Mouse (Mus musculus) liver, embryonic 12.5 days (tissue): ENCODE measurements around the gene Ppfia3. TPM values are rescaled to one million over a fixed set of nuclear protein-coding genes. Genes with fewer than 3 reads are reported as not detected.
A peak's percentile ranks its signal among the peaks of the same experiment; 100 is the strongest.

Experiments used
- ATAC-seq: fragments of 200-750 bp; cut with Nextera tagmentation; 2 replicates; pipeline ENCODE4 v1.8.0; 2017; ENCODE audit warnings: moderate number of reproducible peaks, mild to moderate bottlenecking, moderate library complexity
- H3K27ac ChIP-seq: fragments of 300-500 bp; sonication (generic); 2 replicates; pipeline ENCODE4 v1.5.1; 2016; ENCODE audit warnings: mild to moderate bottlenecking
- H3K27me3 ChIP-seq: fragments of 300-500 bp; sonication (generic); replicated peaks from 2 replicates; pipeline ENCODE4 v1.6.1; 2016; ENCODE audit warnings: mild to moderate bottlenecking, moderate library complexity
- H3K36me3 ChIP-seq: fragments of 300-500 bp; sonication (generic); 2 replicates; pipeline ENCODE4 v1.6.1; 2016; ENCODE audit warnings: mild to moderate bottlenecking, moderate library complexity
- H3K4me1 ChIP-seq: fragments of 300-500 bp; sonication (generic); 2 replicates; pipeline ENCODE4 v1.6.1; 2016
- H3K4me2 ChIP-seq: fragments of 300-500 bp; sonication (generic); 2 replicates; pipeline ENCODE4 v1.6.1; 2016; ENCODE audit warnings: mild to moderate bottlenecking, moderate library complexity
- H3K4me3 ChIP-seq: fragments of 300-500 bp; sonication (generic); 2 replicates; pipeline ENCODE4 v1.5.1; 2016; ENCODE audit warnings: mild to moderate bottlenecking, moderate library complexity
- H3K9ac ChIP-seq: fragments of 300-500 bp; sonication (generic); 2 replicates; pipeline ENCODE4 v1.6.1; 2016; ENCODE audit warnings: mild to moderate bottlenecking, moderate library complexity
- H3K9me3 ChIP-seq: fragments of 300-500 bp; sonication (generic); replicated peaks from 2 replicates; pipeline ENCODE4 v1.6.1; 2016; ENCODE audit warnings: mild to moderate bottlenecking, moderate library complexity
- WGBS: fragments of 180-500 bp; shearing (Covaris S2); methylation state at CpG from one replicate; pipeline ENCODE4 v1.1.7; 2016; ENCODE audit not compliant: insufficient replicate concordance; 5-methylcytosine and 5-hydroxymethylcytosine counted together
- polyA plus RNA-seq: library from polyadenylated mRNA; unstranded; fragments of >200 nt; fragmentation: Nextera tagmentation; extraction: Ambion mirVana; gene quantifications from 2 replicates; pipeline ENCODE4 v1.2.1, GENCODE M21; 2016

The Ppfia3 gene
- 0.37 and 0.45 TPM in 2 replicates for polyA plus RNA-seq

DNA sequence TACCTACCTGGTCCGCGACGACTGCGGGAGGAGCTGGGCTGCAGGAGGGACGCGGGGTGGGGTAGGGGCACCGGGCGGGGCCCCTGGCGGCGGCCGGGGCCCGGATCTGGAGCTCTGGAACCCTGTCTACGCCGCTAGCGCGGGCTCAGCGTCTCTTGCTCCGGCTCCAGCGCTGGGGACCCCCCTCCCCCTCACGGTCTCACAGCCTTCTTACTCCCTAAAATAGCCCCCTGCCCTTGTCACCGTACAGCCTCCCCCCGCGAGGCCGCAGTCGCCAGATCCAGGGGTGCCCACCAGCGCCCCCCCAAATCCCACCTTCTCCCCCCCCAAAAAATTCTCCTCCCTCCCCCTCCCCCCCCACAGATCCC, at the start of gene Ppfia3:
Gene Ppfia3, minus strand, starts transcription at position 368 of the 368 bp plus-strand sequence.
- Histone ChIP-seq H3K27me3 (peaks cover 83% of the 10 kb centered on the region), H3K27ac (peak within 1 kb of the TSS; percentile 57; the same call in 1 of the 2 replicates), H3K36me3 (0 out of 2 replicates have a peak, but pooled peaks cover 3% of the 10 kb centered on the region), H3K4me3 (peak within 1 kb of the TSS; percentile 58), H3K9ac (peak within 1 kb of the TSS; percentile 75), H3K9me3 (no peaks in the 10 kb centered on the region), H3K4me1 (peaks cover 68% of the 10 kb centered on the region), H3K4me2 (peak within 1 kb of the TSS; percentile 96)
- no peak for ATAC-seq
- WGBS = 1% methylated on average over 12 of the region's 26 CpGs

- H3K27ac ChIP-seq = no peak overlapping the region
- peak overlapping the region; percentile 12; the same call in 1 of the 2 replicates for H3K4me3 ChIP-seq
- H3K9me3 ChIP-seq = no peaks in the 10 kb centered on the region
- peaks cover under 1% of the 10 kb centered on the region; the same call in 1 of the 2 replicates for H3K36me3 ChIP-seq
- peaks cover 30% of the 10 kb centered on the region for H3K4me1 ChIP-seq
- peaks cover 100% of the 10 kb centered on the region for H3K27me3 ChIP-seq
- H3K9ac ChIP-seq = 0 out of 2 replicates have a peak overlapping the region, but pooled peaks have one; percentile 36
- H3K4me2 ChIP-seq = peak overlapping the region; percentile 34; the same call in 1 of the 2 replicates
- WGBS = 11% methylated on average over 37 of the region's 37 CpGs
- no peak for ATAC-seq
Measured at GRCm38 (mm10) chr7:45415636-45416035, 48.8 kb upstream of the Ppfia3 start.

DNA sequence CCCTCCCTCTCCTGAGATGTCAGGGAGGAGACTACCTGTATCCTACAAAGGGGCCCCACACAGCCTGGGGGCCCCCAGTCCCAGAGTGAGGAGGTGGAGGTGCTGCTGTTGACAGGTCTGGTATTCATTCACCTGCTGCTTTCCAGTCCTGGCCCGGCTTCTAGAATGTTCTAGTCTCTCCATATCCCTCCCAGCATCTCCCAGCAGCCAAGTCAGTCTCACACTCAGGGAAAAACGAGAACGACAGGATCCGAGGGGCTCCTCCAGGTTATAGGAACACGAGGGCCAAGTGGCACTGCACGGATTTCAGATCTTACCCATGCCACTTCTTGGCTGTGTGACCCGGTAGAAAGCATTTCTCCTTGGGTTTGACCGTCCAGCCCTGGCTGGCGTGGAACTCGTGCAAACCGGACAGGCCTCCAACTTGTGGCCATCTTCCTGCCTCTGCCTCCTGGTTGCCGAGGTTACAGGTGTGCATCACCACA, 48.0 kb upstream of the Ppfia3 start:
- peaks cover 28% of the 10 kb centered on the region for H3K4me1 ChIP-seq
- no peak overlapping the region for H3K4me2 ChIP-seq
- no peak overlapping the region for H3K9ac ChIP-seq
- H3K27ac ChIP-seq = no peak overlapping the region
- H3K27me3 ChIP-seq = peaks cover 100% of the 10 kb centered on the region
- no peaks in the 10 kb centered on the region for H3K9me3 ChIP-seq
- H3K36me3 ChIP-seq = no peaks in the 10 kb centered on the region
- 29% methylated on average over 12 of the region's 12 CpGs for WGBS
- no peak for ATAC-seq
- H3K4me3 ChIP-seq = no peak overlapping the region

DNA sequence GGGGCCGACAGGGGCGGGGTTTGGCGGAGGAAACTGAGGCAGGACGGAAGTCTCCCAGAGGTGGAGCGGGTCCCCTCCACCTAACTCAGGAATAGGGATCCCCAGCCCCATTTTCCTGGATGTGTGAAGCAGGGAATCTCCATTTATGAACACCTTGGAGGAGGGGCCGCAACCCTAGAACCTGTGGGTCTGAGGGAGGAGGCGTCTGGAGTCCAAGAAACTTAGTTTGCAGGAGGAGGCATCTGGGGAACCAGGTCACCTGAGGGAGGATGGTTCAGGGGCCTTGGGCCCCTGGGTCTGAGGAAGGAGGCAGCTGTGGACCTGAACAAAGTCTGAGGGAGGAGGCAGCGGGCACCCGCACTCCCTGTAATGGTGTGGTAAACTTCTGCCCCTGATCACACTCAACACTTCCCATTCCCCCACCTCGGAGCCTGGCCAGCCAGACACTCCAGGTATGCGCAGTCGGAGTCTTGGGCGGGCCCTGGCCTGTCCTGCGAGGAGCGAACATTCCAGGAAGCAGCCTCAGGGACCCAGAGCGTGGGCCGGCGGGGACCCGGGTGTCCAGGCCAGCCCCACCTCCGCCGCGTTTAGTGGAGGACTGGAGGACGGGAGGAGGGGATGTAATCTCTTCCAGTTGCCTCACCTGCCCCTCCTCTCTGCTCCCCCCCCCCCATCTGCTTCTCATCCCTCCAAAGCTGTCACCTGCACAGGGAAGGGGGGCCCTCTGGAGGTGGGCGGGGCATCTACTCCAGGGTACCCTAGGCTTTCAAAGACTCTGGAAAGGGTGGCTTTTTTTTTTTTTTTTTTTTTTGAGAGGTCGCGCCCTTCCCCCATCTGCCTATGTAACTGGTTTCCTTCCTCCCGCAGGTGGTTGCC, 47.3 kb upstream of the Ppfia3 start:
- ATAC-seq = no peak
- Histone ChIP-seq H3K4me2 (peak overlapping the region; percentile 75), H3K4me3 (peak overlapping the region; percentile 55), H3K36me3 (no peaks in the 10 kb centered on the region), H3K9ac (peak overlapping the region; percentile 53), H3K9me3 (no peaks in the 10 kb centered on the region), H3K4me1 (peaks cover 28% of the 10 kb centered on the region), H3K27ac (peak overlapping the region; percentile 58), H3K27me3 (peaks cover 100% of the 10 kb centered on the region)
- 3% methylated on average over 27 of the region's 27 CpGs for WGBS

DNA sequence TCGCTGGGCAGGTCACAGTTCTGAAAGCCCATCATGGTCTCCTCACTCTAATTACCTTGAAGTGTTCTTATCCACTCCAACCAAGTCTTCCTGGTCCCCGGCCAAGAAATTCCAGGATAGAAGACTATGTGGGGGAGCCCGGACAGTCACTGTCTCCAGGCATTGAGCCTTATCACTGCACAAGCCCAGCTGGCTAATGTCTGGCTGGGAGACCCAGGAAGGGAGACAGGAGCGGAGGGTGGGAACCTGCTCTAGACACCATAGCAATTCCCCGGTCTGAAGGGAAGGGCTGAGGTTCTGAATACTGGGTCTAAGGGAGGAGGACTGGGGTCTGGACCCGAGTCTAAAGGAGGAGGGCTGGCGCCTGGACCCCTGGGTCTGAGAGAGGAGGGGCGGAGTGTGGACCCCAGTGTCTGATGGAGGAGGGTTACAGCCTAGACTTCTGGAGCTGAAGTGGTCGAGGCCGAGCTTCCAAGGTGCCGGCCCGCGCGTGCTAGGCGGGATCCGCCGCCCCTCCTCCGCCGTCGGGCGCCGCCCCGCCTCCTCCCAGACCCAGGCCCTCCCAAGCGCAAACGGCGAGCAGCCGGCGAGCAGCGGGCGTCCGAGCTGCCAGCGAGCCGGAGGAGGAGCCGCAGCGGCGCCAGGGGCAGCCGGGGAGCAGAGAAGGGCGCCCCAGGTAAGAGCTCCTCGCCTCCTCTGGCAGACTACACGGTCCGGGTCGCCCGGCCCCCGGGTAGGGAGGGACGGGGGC, 46.5 kb upstream of the Ppfia3 start, which contains the start of gene Ntf5:
Gene Ntf5, plus strand, starts transcription at position 583 of the 751 bp plus-strand sequence.
- no peaks in the 10 kb centered on the region for H3K36me3 ChIP-seq
- H3K9me3 ChIP-seq = no peaks in the 10 kb centered on the region
- 3% methylated on average over 45 of the region's 45 CpGs for WGBS
- peaks cover 100% of the 10 kb centered on the region for H3K27me3 ChIP-seq
- peak within 1 kb of the TSS; percentile 75 for H3K4me2 ChIP-seq
- peak within 1 kb of the TSS; percentile 55 for H3K4me3 ChIP-seq
- peak within 1 kb of the TSS; percentile 53 for H3K9ac ChIP-seq
- no peak for ATAC-seq
- H3K4me1 ChIP-seq = peaks cover 28% of the 10 kb centered on the region
- H3K27ac ChIP-seq = peak within 1 kb of the TSS; percentile 58

DNA sequence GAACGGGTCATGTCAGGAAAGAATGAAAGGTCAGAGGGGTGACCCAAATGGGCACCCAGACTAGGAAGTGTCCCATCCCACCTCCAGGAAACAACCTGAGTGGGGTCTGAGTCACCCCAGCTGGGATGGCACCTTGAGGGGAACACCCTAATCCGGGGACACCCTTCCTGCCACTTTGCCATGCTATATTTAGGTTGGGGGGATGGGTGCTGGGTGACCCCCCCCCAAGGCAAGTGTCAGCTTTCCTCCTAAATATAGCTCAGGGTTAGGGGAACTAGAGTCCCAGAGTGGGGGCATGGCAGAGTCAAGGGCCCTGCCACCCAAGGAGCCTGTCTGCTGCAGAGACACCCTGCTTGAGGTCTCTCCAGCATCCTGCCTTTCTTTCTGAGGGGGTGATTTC, 45.6 kb upstream of the Ppfia3 start:
- no peak overlapping the region for H3K4me2 ChIP-seq
- no peak overlapping the region for H3K4me3 ChIP-seq
- no peaks in the 10 kb centered on the region for H3K36me3 ChIP-seq
- H3K9ac ChIP-seq = no peak overlapping the region
- peaks cover 28% of the 10 kb centered on the region for H3K4me1 ChIP-seq
- ATAC-seq = no peak
- WGBS = 66% methylated on average over 2 of the region's 2 CpGs
- peaks cover 100% of the 10 kb centered on the region for H3K27me3 ChIP-seq
- no peaks in the 10 kb centered on the region for H3K9me3 ChIP-seq
- H3K27ac ChIP-seq = no peak overlapping the region

GRCm38 (mm10) chr7:45409497-45410163, 42.8 kb upstream of the Ppfia3 start:
- 67% methylated on average over 8 of the region's 8 CpGs for WGBS
- no peaks in the 10 kb centered on the region for H3K36me3 ChIP-seq

DNA sequence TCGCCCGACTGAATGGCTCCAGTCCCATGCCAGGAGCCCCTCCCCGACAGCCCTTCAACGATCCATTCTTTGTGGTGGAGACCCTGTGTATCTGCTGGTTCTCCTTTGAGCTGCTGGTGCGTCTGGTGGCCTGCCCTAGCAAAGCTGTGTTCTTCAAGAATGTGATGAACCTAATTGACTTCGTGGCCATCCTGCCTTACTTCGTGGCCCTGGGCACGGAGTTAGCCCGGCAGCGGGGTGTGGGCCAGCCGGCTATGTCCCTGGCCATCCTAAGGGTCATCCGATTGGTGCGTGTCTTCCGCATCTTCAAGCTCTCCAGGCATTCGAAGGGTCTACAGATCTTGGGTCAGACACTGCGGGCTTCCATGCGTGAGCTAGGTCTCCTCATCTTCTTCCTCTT, 42.1 kb upstream of the Ppfia3 start:
- WGBS = 74% methylated on average over 17 of the region's 17 CpGs
- no peak overlapping the region for H3K27ac ChIP-seq
- ATAC-seq = no peak

More at GRCm38 (mm10) chr7:45409497-45410163, 42.8 kb upstream of the Ppfia3 start:
- no peak overlapping the region for H3K9ac ChIP-seq
- H3K9me3 ChIP-seq = no peaks in the 10 kb centered on the region
- ATAC-seq = no peak
- H3K4me3 ChIP-seq = no peak overlapping the region
- peaks cover 23% of the 10 kb centered on the region for H3K4me1 ChIP-seq
- H3K27ac ChIP-seq = no peak overlapping the region
- H3K27me3 ChIP-seq = peaks cover 100% of the 10 kb centered on the region
- H3K4me2 ChIP-seq = no peak overlapping the region

DNA sequence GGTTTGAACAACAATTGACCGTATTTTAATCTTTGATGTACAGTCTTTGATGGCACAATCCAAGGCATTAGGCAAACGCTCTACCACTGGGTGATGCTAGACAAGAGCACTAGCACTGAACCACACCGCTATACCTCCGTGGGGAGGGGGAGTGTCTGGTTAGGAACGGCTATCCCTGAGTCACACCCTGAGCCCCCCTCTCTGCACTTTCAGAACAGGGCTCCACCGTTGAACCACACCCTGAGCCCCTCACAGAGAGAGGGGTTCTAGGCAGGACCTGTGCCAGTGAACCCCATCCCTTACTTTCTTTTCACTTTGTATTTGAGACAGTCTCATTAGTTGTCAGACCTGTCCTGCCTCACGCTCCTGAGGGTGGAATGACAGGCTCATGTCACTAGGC, 41.5 kb upstream of the Ppfia3 start:
- WGBS = 59% methylated on average over 7 of the region's 7 CpGs
- Histone ChIP-seq H3K9ac (no peak overlapping the region), H3K27me3 (peaks cover 88% of the 10 kb centered on the region), H3K4me1 (peaks cover 11% of the 10 kb centered on the region), H3K4me2 (no peak overlapping the region), H3K27ac (no peak overlapping the region), H3K9me3 (no peaks in the 10 kb centered on the region), H3K4me3 (no peak overlapping the region), H3K36me3 (no peaks in the 10 kb centered on the region)
- no peak for ATAC-seq

More for the DNA sequence above, 42.1 kb upstream of the Ppfia3 start:
- H3K9ac ChIP-seq = no peak overlapping the region
- H3K27me3 ChIP-seq = peaks cover 93% of the 10 kb centered on the region
- H3K4me1 ChIP-seq = peaks cover 17% of the 10 kb centered on the region
- no peak overlapping the region for H3K4me3 ChIP-seq
- H3K36me3 ChIP-seq = no peaks in the 10 kb centered on the region
- no peaks in the 10 kb centered on the region for H3K9me3 ChIP-seq
- no peak overlapping the region for H3K4me2 ChIP-seq

DNA sequence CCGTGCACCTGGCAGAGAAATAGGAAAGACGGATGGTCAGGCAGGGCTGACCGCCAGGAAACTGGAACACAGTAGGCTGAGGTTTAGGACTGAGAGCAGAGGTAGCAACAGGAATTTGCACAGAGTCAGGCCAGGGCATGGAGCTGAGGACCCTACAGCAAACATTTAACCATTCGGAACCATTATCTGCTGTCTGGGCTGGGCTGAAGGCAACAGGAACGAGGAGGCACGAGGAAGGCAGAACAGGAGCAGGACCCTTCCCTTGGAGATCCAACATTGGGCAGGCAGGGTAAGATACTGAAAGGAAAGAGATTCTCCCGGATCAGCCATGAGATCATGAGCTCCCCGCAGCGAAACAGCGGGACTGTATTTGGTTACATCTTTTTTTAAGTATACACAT, 41.0 kb upstream of the Ppfia3 start:
- Histone ChIP-seq H3K27ac (no peak overlapping the region), H3K4me3 (no peak overlapping the region), H3K4me2 (no peak overlapping the region), H3K4me1 (peaks cover 8% of the 10 kb centered on the region; the same call in 1 of the 2 replicates), H3K9ac (no peak overlapping the region), H3K9me3 (no peaks in the 10 kb centered on the region), H3K36me3 (no peaks in the 10 kb centered on the region), H3K27me3 (peaks cover 88% of the 10 kb centered on the region)
- 66% methylated on average over 10 of the region's 10 CpGs for WGBS
- no peak for ATAC-seq
